Mouse (Mus musculus): ENCODE measurements around the gene Bbs9. TPM values are rescaled to one million over a fixed set of nuclear protein-coding genes. Genes with fewer than 3 reads are reported as not detected.
"Not testable (repeated sequence)": the region's sequence is repeated elsewhere in the genome, so short reads cannot be mapped to it uniquely, and the experiment has no call there.

Gene Bbs9
- polyA plus RNA-seq, 1 experiment from 2014 or later: 14.7 TPM

- no peaks in the 10 kb centered on the region for H3K4me1 ChIP-seq
- no peaks in the 10 kb centered on the region for H3K36me3 ChIP-seq
- no peaks in the 10 kb centered on the region for H3K27me3 ChIP-seq
- H3K27ac ChIP-seq: no peak overlapping the region
- ATAC-seq (ENCODE audit: borderline replicate concordance, extremely low read depth, low FRiP score, low TSS enrichment): no peak
- no peaks in the 10 kb centered on the region for H3K9me3 ChIP-seq
- H3K4me2 ChIP-seq: no peak overlapping the region
- WGBS: 70% methylated on average over 11 of the region's 11 CpGs
- H3K4me3 ChIP-seq: no peak overlapping the region
- no peak overlapping the region for H3K9ac ChIP-seq
Observed at GRCm38 (mm10) chr9:22707166-22707913, 231.8 kb downstream of the Bbs9 start.

- no peak for ATAC-seq (ENCODE audit: borderline replicate concordance, extremely low read depth, low FRiP score, low TSS enrichment)
- Histone ChIP-seq H3K4me1 (peaks cover 5% of the 10 kb centered on the region; the same call in 1 of the 2 replicates), H3K9ac (no peak overlapping the region)
Observed at GRCm38 (mm10) chr9:22708970-22709726, 233.6 kb downstream of the Bbs9 start.

GRCm38 (mm10) chr9:22710032-22710431 is 234.5 kb downstream of the Bbs9 start:
- no peak for ATAC-seq (ENCODE audit: borderline replicate concordance, extremely low read depth, low FRiP score, low TSS enrichment)
- Histone ChIP-seq H3K36me3 (no peaks in the 10 kb centered on the region), H3K4me3 (no peak overlapping the region), H3K4me1 (peaks cover 5% of the 10 kb centered on the region; the same call in 1 of the 2 replicates), H3K27ac (no peak overlapping the region), H3K9ac (no peak overlapping the region), H3K27me3 (no peaks in the 10 kb centered on the region), H3K4me2 (no peak overlapping the region), H3K9me3 (no peaks in the 10 kb centered on the region)
- WGBS: 59% methylated on average over 7 of the region's 7 CpGs

More at GRCm38 (mm10) chr9:22708970-22709726, 233.6 kb downstream of the Bbs9 start:
- Histone ChIP-seq H3K27me3 (no peaks in the 10 kb centered on the region), H3K4me2 (no peak overlapping the region), H3K4me3 (no peak overlapping the region), H3K9me3 (no peaks in the 10 kb centered on the region), H3K27ac (no peak overlapping the region), H3K36me3 (no peaks in the 10 kb centered on the region)
- 37% methylated on average over 19 of the region's 19 CpGs for WGBS

- H3K36me3 ChIP-seq: no peaks in the 10 kb centered on the region
- ATAC-seq (ENCODE audit: borderline replicate concordance, extremely low read depth, low FRiP score, low TSS enrichment): no peak
- peaks cover 5% of the 10 kb centered on the region; the same call in 1 of the 2 replicates for H3K4me1 ChIP-seq
- H3K27me3 ChIP-seq: no peaks in the 10 kb centered on the region
- no peak overlapping the region for H3K4me2 ChIP-seq
- H3K9ac ChIP-seq: no peak overlapping the region
- WGBS: 89% methylated on average over 2 of the region's 2 CpGs
- no peak overlapping the region for H3K4me3 ChIP-seq
- no peaks in the 10 kb centered on the region for H3K9me3 ChIP-seq
- no peak overlapping the region for H3K27ac ChIP-seq
Observed at GRCm38 (mm10) chr9:22711339-22711738, 235.8 kb downstream of the Bbs9 start.

- ATAC-seq (ENCODE audit: borderline replicate concordance, extremely low read depth, low FRiP score, low TSS enrichment): peak; percentile 83
- no peak overlapping the region for H3K4me2 ChIP-seq
- no peaks in the 10 kb centered on the region for H3K36me3 ChIP-seq
- peaks cover 12% of the 10 kb centered on the region for H3K4me1 ChIP-seq
- WGBS: 54% methylated on average over 3 of the region's 3 CpGs
- H3K9me3 ChIP-seq: no peaks in the 10 kb centered on the region
- no peak overlapping the region for H3K27ac ChIP-seq
- no peak overlapping the region for H3K9ac ChIP-seq
- H3K27me3 ChIP-seq: no peaks in the 10 kb centered on the region
- H3K4me3 ChIP-seq: no peak overlapping the region
Observed at GRCm38 (mm10) chr9:22712743-22713142, 237.2 kb downstream of the Bbs9 start.

- H3K4me3 ChIP-seq; H3K9me3 ChIP-seq; H3K9ac ChIP-seq; H3K36me3 ChIP-seq; H3K4me2 ChIP-seq; H3K27ac ChIP-seq; H3K27me3 ChIP-seq; ATAC-seq (ENCODE audit: borderline replicate concordance, extremely low read depth, low FRiP score, low TSS enrichment): not testable (repeated sequence)
- 47% methylated on average over 4 of the region's 4 CpGs for WGBS
- H3K4me1 ChIP-seq: peaks cover 17% of the 10 kb centered on the region
Observed at GRCm38 (mm10) chr9:22713286-22713685, 237.8 kb downstream of the Bbs9 start.

GRCm38 (mm10) chr9:22717583-22717982 is 242.1 kb downstream of the Bbs9 start:
- Histone ChIP-seq H3K4me3 (no peak overlapping the region), H3K4me1 (peaks cover 19% of the 10 kb centered on the region), H3K27me3 (no peaks in the 10 kb centered on the region), H3K4me2 (no peak overlapping the region), H3K36me3 (no peaks in the 10 kb centered on the region), H3K9ac (no peak overlapping the region), H3K9me3 (no peaks in the 10 kb centered on the region), H3K27ac (peak overlapping the region; percentile 50; the same call in 1 of the 2 replicates)
- WGBS: 71% methylated on average over 4 of the region's 4 CpGs
- no peak for ATAC-seq (ENCODE audit: borderline replicate concordance, extremely low read depth, low FRiP score, low TSS enrichment)

GRCm38 (mm10) chr9:22718174-22718823 is 242.8 kb downstream of the Bbs9 start:
- peak; percentile 73; the same call in 1 of the 2 replicates for ATAC-seq (ENCODE audit: borderline replicate concordance, extremely low read depth, low FRiP score, low TSS enrichment)

GRCm38 (mm10) chr9:22732646-22733045 is 257.1 kb downstream of the Bbs9 start:
- 71% methylated on average over 1 of the region's 1 CpGs for WGBS

More at GRCm38 (mm10) chr9:22718174-22718823, 242.8 kb downstream of the Bbs9 start:
- H3K4me3 ChIP-seq: no peak overlapping the region
- peaks cover 15% of the 10 kb centered on the region for H3K4me1 ChIP-seq
- no peaks in the 10 kb centered on the region for H3K36me3 ChIP-seq
- H3K4me2 ChIP-seq: no peak overlapping the region
- no peaks in the 10 kb centered on the region for H3K9me3 ChIP-seq
- no peak overlapping the region for H3K9ac ChIP-seq
- H3K27me3 ChIP-seq: no peaks in the 10 kb centered on the region
- WGBS: 17% methylated on average over 8 of the region's 8 CpGs
- peak overlapping the region; percentile 50 for H3K27ac ChIP-seq

GRCm38 (mm10) chr9:22734954-22735353 is 259.4 kb downstream of the Bbs9 start:
- WGBS: 59% methylated on average over 8 of the region's 8 CpGs
- no peak for ATAC-seq (ENCODE audit: borderline replicate concordance, extremely low read depth, low FRiP score, low TSS enrichment)

More at GRCm38 (mm10) chr9:22732646-22733045, 257.1 kb downstream of the Bbs9 start:
- Histone ChIP-seq H3K9ac (no peak overlapping the region), H3K4me3 (no peak overlapping the region), H3K9me3 (no peaks in the 10 kb centered on the region), H3K36me3 (no peaks in the 10 kb centered on the region), H3K4me2 (no peak overlapping the region), H3K4me1 (no peaks in the 10 kb centered on the region), H3K27me3 (no peaks in the 10 kb centered on the region), H3K27ac (no peak overlapping the region)
- no peak for ATAC-seq (ENCODE audit: borderline replicate concordance, extremely low read depth, low FRiP score, low TSS enrichment)

GRCm38 (mm10) chr9:22735385-22735784 is 259.9 kb downstream of the Bbs9 start:
- no peaks in the 10 kb centered on the region for H3K27me3 ChIP-seq
- H3K36me3 ChIP-seq: no peaks in the 10 kb centered on the region
- no peak overlapping the region for H3K4me2 ChIP-seq
- no peak overlapping the region for H3K27ac ChIP-seq
- H3K9me3 ChIP-seq: no peaks in the 10 kb centered on the region
- H3K4me1 ChIP-seq: no peaks in the 10 kb centered on the region
- no peak overlapping the region for H3K9ac ChIP-seq
- ATAC-seq (ENCODE audit: borderline replicate concordance, extremely low read depth, low FRiP score, low TSS enrichment): no peak
- 87% methylated on average over 8 of the region's 8 CpGs for WGBS
- no peak overlapping the region for H3K4me3 ChIP-seq

More at GRCm38 (mm10) chr9:22734954-22735353, 259.4 kb downstream of the Bbs9 start:
- Histone ChIP-seq H3K27ac (no peak overlapping the region), H3K4me2 (no peak overlapping the region), H3K27me3 (no peaks in the 10 kb centered on the region), H3K4me3 (no peak overlapping the region), H3K36me3 (no peaks in the 10 kb centered on the region), H3K4me1 (no peaks in the 10 kb centered on the region), H3K9ac (no peak overlapping the region), H3K9me3 (no peaks in the 10 kb centered on the region)
